Mouse (Mus musculus): Measurements from ENCODE around the gene Col16a1. TPM values are rescaled to one million over a fixed set of nuclear protein-coding genes. Genes with fewer than 3 reads are reported as not detected.
A peak's percentile ranks its signal among the peaks of the same experiment; 100 is the strongest.

The Col16a1 gene
- polyA plus RNA-seq, 1 experiment from 2014 or later: 3.8 TPM

DNA sequence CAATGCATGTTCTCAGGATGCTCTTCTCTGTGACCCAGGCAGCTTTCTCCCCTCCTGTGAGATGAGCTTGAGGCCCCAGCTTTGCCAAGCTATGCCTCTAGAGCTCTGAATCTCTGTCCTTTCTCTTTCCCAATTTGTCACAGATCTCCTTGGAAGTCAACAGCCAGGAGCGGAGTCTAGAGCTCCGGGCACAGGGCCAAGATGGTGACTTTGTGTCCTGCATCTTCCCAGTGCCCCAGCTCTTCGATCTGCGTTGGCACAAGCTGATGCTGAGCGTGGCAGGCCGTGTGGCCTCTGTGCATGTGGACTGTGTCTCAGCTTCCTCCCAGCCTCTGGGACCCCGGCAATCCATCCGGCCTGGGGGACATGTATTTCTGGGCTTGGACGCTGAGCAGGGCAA lies 5.5 kb downstream of the Col16a1 start:
- Histone ChIP-seq H3K4me1 (peaks cover 25% of the 10 kb centered on the region), H3K36me3 (no peaks in the 10 kb centered on the region), H3K27me3 (ENCODE audit: low read depth, poor library complexity, severe bottlenecking) (peaks cover 32% of the 10 kb centered on the region), H3K9me3 (replicated peaks) (no peaks in the 10 kb centered on the region), H3K4me3 (no peak overlapping the region), H3K27ac (replicated peaks) (no peak overlapping the region)
- DNase-seq (ENCODE audit: low spot score): no peak
- WGBS: 92% methylated on average over 9 of the region's 9 CpGs

DNA sequence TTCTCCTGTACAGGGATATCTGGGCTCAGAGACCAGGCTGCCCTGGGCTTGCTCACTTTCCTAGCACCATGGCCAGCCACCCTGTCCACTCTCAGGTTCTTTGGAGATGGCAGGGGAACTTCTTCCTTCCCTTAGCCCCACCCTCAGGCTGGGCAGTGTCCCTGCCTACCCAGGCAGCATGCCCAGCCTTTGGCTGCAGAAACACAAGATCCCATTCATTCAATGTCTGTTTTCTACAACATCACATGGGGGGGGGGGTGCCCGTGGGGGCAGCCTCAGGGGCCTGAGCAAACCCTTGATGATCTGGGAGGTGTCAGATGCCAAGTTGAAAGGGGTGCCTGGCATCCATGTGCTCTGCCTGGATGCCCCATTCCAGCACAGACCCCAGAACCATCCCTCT lies 7.1 kb downstream of the Col16a1 start:
- Histone ChIP-seq H3K4me1 (peaks cover 26% of the 10 kb centered on the region), H3K9me3 (replicated peaks) (no peaks in the 10 kb centered on the region), H3K27ac (replicated peaks) (no peak overlapping the region), H3K27me3 (ENCODE audit: low read depth, poor library complexity, severe bottlenecking) (peaks cover 16% of the 10 kb centered on the region; the same call in 1 of the 2 replicates), H3K36me3 (no peaks in the 10 kb centered on the region), H3K4me3 (no peak overlapping the region)
- DNase-seq (ENCODE audit: low spot score): no peak
- 50% methylated on average over 1 of the region's 1 CpGs for WGBS

DNA sequence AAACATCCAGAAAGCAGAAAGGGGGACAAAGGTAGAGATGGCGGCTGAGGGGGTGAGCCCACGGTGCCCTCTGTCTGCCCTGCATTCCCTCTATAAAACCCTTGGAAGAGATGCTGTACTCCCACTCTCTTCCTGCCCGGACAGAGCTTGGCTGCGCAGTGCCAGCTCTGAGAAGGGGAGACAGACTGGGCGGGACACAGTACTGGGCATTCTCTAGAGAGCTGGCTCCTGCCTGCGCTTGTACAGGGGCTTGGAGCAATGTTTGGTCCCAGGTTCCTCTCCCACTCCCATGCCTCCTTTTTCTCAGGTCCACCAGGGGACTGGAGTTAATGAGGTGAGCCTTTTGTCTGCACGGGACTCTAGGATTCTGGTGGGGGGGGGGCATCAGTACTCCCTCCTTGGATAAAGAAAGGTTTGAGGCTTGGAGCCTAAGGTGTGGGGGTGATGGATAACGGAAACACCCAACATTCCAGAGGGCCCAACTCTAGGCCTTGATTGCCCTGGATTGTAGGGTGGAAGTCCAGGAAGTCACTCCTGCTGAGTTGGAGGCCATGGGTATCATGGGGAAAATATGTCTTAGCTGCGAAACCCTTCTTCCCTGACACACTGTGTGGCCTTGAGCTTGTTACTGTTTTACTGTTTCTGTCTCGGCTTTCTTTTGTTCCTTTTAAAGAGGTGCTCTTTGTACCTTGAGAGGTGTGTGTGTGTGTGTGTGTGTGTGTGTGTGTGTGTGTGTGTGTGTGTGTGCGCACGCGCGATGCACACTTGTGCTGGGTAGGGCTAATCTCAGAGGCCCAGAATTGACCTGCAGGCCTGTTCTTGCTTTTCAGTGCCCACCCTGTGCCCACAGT lies 7.7 kb downstream of the Col16a1 start:
- no peak for DNase-seq (ENCODE audit: low spot score)
- WGBS: 87% methylated on average over 14 of the region's 14 CpGs
- Histone ChIP-seq H3K27ac (replicated peaks) (peak overlapping the region; percentile 63), H3K36me3 (no peaks in the 10 kb centered on the region), H3K27me3 (ENCODE audit: low read depth, poor library complexity, severe bottlenecking) (peaks cover 10% of the 10 kb centered on the region; the same call in 1 of the 2 replicates), H3K9me3 (replicated peaks) (no peaks in the 10 kb centered on the region), H3K4me1 (peaks cover 29% of the 10 kb centered on the region), H3K4me3 (no peak overlapping the region)

DNA sequence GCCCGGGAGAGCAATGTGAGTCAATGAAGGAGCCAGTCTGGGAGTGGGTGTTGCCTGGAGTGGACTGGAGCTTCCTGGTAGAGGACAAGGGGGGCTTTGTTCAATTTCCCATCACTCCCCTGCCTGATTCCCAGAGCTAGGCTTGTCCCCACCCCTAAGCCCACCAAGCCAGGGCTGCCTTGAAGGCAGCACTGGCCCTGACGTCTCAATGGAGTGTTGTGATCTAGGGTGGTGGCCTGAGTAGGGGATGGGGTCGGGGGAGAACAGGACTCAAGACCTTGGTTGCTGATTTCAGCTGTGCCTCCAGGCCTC lies 8.3 kb downstream of the Col16a1 start:
- peaks cover 9% of the 10 kb centered on the region; the same call in 1 of the 2 replicates for H3K27me3 ChIP-seq (ENCODE audit: low read depth, poor library complexity, severe bottlenecking)
- no peak overlapping the region for H3K4me3 ChIP-seq
- no peaks in the 10 kb centered on the region for H3K36me3 ChIP-seq
- H3K27ac ChIP-seq (replicated peaks): peak overlapping the region; percentile 63; the same call in 1 of the 2 replicates
- no peak for DNase-seq (ENCODE audit: low spot score)
- WGBS: 58% methylated on average over 3 of the region's 3 CpGs
- H3K9me3 ChIP-seq (replicated peaks): no peaks in the 10 kb centered on the region
- H3K4me1 ChIP-seq: peaks cover 34% of the 10 kb centered on the region

DNA sequence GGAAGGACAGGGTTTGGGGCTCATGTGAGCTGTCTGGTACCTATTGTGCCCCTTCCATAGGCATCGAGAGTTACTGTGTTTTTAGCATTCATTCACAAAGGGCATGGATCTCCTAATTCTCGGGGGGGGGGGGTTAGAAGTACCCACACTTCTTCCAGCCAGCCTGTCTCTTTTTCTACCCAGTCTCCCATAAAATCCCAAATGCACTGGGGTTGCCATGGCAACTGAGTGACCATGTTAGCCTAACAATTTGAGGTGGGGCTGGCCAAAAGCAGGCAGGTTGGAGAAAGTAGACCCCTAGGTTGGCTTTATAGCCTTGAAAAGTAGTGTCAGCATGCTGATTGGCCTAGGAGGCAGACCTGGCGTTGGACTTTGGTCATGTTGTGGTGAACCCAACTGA lies 8.8 kb downstream of the Col16a1 start:
- H3K9me3 ChIP-seq (replicated peaks): no peaks in the 10 kb centered on the region
- H3K4me1 ChIP-seq: peaks cover 36% of the 10 kb centered on the region
- DNase-seq (ENCODE audit: low spot score): no peak
- H3K36me3 ChIP-seq: no peaks in the 10 kb centered on the region
- WGBS: 42% methylated on average over 3 of the region's 3 CpGs
- peaks cover 9% of the 10 kb centered on the region; the same call in 1 of the 2 replicates for H3K27me3 ChIP-seq (ENCODE audit: low read depth, poor library complexity, severe bottlenecking)
- H3K4me3 ChIP-seq: no peak overlapping the region
- peak overlapping the region; percentile 63; the same call in 1 of the 2 replicates for H3K27ac ChIP-seq (replicated peaks)

DNA sequence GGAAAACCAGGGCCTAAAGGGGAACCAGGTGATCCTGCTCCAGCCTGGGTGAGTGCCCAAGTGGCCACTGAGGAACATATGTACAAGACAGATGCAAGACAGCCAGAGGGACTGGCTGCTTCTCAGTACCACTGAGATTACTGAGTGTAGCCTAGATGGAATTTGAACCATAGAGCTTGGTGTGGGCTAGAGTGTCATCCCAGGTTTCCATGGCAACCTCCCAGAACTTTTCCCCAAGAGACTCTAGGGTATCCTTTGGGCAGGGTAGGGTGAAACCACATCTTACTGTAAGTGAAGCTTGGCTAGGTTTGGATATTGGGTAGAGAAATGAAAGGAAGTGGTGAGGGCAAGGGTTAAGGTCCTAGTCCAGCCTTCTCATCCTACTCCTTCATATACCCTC lies 13.3 kb downstream of the Col16a1 start:
- peaks cover 26% of the 10 kb centered on the region for H3K4me1 ChIP-seq
- DNase-seq (ENCODE audit: low spot score): no peak
- no peaks in the 10 kb centered on the region for H3K36me3 ChIP-seq
- no peaks in the 10 kb centered on the region for H3K27me3 ChIP-seq (ENCODE audit: low read depth, poor library complexity, severe bottlenecking)
- no peaks in the 10 kb centered on the region for H3K9me3 ChIP-seq (replicated peaks)
- H3K4me3 ChIP-seq: no peak overlapping the region
- H3K27ac ChIP-seq (replicated peaks): no peak overlapping the region

DNA sequence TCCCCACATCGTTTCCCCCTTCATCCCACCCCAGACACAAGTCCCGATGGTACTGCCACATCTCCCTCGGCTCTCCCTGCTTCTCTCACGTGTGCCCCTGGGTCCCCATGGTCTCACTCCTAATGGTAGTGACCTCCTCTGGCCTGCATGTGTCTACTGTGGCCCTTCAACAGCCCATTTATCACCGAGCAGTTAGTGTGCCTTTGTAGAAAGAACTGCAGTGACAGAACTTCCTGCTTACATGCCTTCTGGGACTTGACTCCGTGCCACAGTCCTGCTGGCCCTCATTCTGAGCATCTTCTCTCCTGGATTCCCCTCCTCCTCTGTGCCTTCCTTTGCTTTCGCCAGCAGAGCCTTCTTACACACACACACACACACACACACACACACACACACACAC lies 15.6 kb downstream of the Col16a1 start:
- Histone ChIP-seq H3K4me1 (peaks cover 20% of the 10 kb centered on the region), H3K4me3 (no peak overlapping the region), H3K27ac (replicated peaks) (no peak overlapping the region), H3K36me3 (no peaks in the 10 kb centered on the region), H3K9me3 (replicated peaks) (no peaks in the 10 kb centered on the region), H3K27me3 (ENCODE audit: low read depth, poor library complexity, severe bottlenecking) (no peaks in the 10 kb centered on the region)
- WGBS: 82% methylated on average over 7 of the region's 7 CpGs
- no peak for DNase-seq (ENCODE audit: low spot score)

DNA sequence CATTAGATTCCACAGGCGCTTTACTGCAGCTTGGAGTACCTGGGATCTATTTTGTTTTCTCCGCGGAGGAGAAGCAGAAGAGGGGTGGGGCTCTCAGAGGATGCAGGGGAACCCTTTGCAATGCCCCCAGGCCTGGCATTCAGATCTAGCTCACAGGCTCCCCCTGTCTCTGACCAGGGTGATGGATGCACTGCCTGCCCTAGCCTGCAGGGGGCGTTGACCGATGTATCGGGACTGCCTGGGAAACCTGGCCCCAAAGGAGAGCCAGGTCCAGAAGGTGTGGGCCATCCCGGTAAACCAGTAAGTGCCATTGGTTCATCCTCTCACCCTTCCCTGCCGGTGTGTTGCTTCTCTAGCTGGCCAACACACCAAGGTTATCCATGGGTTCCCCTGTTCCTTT lies 19.2 kb downstream of the Col16a1 start:
- no peak overlapping the region for H3K27ac ChIP-seq (replicated peaks)
- H3K36me3 ChIP-seq: no peaks in the 10 kb centered on the region
- DNase-seq (ENCODE audit: low spot score): peak; percentile 30
- no peak overlapping the region for H3K4me3 ChIP-seq
- peaks cover 7% of the 10 kb centered on the region; the same call in 1 of the 2 replicates for H3K4me1 ChIP-seq
- 14% methylated on average over 8 of the region's 8 CpGs for WGBS
- H3K27me3 ChIP-seq (ENCODE audit: low read depth, poor library complexity, severe bottlenecking): no peaks in the 10 kb centered on the region
- H3K9me3 ChIP-seq (replicated peaks): no peaks in the 10 kb centered on the region

DNA sequence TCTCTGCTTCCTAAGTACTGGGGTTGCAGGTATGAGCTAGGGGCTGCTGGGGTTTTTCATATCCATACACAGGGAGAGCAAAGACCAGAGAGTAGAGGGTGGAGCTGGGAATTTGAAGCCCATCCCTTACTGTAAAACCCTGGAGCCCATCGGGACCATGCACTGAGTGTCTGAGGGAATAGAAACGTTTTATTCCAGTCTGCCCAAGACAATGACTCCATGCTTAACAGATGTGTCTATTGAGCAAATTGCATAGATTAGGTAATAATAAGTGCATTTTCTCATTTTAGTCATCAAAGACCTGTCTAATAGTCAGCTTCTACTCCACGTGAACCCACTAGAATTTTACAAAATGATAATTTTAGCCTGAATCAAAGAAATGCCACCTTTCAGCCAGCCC lies 22.9 kb downstream of the Col16a1 start:
- 71% methylated on average over 3 of the region's 3 CpGs for WGBS
- H3K27me3 ChIP-seq (ENCODE audit: low read depth, poor library complexity, severe bottlenecking): peaks cover 11% of the 10 kb centered on the region; the same call in 1 of the 2 replicates
- no peak overlapping the region for H3K4me3 ChIP-seq
- no peaks in the 10 kb centered on the region for H3K36me3 ChIP-seq
- no peaks in the 10 kb centered on the region for H3K9me3 ChIP-seq (replicated peaks)
- peaks cover 7% of the 10 kb centered on the region; the same call in 1 of the 2 replicates for H3K4me1 ChIP-seq
- no peak overlapping the region for H3K27ac ChIP-seq (replicated peaks)
- DNase-seq (ENCODE audit: low spot score): no peak

DNA sequence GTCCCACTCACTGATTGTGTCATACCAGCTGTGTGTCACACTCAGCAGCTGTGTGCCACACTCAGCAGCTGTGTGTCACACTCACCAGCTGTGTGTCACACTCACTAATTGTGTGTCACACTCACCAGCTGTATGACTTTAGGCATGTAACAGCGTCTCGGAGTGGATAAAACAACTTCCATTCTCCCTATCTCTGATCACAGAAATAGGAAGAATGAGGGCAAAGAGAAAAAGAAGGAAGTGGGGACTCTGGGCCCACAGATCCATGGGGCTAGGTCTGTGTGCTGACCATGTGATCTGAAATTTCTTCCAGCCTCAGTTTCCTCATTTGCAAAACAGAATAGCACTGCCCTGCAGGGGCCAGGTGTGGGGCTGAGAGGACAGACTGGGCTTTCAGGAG lies 24.1 kb downstream of the Col16a1 start:
- 94% methylated on average over 2 of the region's 2 CpGs for WGBS
- Histone ChIP-seq H3K9me3 (replicated peaks) (no peaks in the 10 kb centered on the region), H3K4me1 (peaks cover 8% of the 10 kb centered on the region), H3K36me3 (no peaks in the 10 kb centered on the region), H3K27ac (replicated peaks) (no peak overlapping the region), H3K4me3 (no peak overlapping the region), H3K27me3 (ENCODE audit: low read depth, poor library complexity, severe bottlenecking) (peaks cover 22% of the 10 kb centered on the region)
- no peak for DNase-seq (ENCODE audit: low spot score)

DNA sequence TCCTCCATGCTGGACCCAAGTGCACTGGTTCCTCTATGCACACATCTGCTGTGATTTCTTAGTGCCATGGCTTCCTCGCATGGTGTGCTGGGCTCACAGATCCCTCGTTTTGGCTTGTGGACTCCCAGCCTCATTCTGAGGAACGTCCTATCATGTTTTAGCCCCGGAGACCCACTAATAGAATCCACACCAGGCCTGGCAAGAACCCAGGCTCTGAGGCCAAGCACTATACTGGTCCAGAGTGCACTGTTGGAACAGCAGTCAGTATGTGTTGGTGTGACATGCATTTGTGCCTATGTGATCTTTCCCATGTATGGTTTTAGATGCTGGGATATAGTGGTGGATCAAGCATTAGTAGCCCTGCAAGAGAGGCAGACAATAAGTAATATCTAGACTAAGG lies 25.7 kb downstream of the Col16a1 start:
- no peak overlapping the region for H3K4me3 ChIP-seq
- no peak overlapping the region for H3K27ac ChIP-seq (replicated peaks)
- H3K9me3 ChIP-seq (replicated peaks): no peaks in the 10 kb centered on the region
- WGBS: 86% methylated on average over 4 of the region's 4 CpGs
- H3K27me3 ChIP-seq (ENCODE audit: low read depth, poor library complexity, severe bottlenecking): peaks cover 38% of the 10 kb centered on the region
- H3K4me1 ChIP-seq: peaks cover 13% of the 10 kb centered on the region
- no peak for DNase-seq (ENCODE audit: low spot score)
- no peaks in the 10 kb centered on the region for H3K36me3 ChIP-seq

DNA sequence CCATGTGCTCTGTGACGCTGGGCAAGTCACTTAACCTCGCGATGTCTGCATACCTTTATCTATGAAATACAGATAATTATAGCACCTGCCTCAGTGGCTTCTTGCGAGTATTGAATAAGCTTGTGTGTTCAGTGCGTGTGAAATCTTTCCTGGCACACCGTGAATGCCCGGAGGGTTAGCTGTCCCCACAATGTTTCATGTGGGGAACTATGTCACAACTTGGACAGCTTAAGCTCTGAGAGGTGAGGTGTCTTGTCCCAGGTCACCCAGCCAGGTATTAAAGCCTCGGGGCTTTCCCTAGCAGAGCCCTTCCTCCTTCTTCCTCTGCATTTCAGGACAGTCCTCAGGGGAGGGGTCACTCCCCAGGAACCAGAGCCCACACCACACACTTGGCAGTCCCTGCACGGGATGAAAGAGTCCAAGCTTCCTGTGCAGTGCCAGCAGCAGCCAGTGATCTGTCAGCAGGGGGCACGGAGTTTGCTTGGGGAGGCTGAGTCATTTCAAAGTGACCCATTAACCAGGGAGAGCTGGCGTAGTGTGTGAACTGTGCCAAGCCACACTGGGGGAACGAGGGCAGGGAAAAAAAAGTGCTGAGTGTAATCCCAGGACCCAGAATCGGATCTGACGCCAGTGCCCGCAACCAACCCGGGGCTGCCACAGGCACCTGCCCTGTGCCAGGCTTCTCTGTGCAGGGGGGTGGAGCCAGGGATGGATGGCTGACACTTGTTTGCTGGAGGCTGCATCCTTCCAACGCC lies 27.3 kb downstream of the Col16a1 start:
- 80% methylated on average over 17 of the region's 17 CpGs for WGBS
- Histone ChIP-seq H3K4me1 (peaks cover 21% of the 10 kb centered on the region), H3K4me3 (no peak overlapping the region), H3K9me3 (replicated peaks) (no peaks in the 10 kb centered on the region), H3K27ac (replicated peaks) (no peak overlapping the region), H3K27me3 (ENCODE audit: low read depth, poor library complexity, severe bottlenecking) (peaks cover 53% of the 10 kb centered on the region), H3K36me3 (no peaks in the 10 kb centered on the region)
- DNase-seq (ENCODE audit: low spot score): no peak

DNA sequence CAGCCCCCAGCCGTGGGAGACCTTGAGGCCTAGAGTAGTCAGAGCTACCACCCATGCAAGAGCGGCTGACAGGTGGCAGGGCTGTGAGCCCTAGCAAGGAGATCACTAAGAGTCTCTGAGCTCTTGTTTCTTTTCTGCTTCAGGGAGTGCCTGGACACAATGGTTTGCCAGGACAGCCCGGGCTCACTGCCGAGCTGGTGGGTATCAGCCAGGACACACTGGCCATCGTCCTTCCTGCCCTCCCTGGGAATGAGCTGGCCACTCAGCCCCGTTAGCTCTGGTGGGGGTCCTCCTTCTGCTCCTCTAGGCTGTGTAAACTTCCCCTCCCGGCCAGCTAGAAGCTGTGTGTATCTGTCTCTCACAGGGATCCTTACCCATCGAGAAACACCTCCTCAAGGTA lies 29.2 kb downstream of the Col16a1 start:
- H3K36me3 ChIP-seq: no peaks in the 10 kb centered on the region
- H3K27me3 ChIP-seq (ENCODE audit: low read depth, poor library complexity, severe bottlenecking): peaks cover 62% of the 10 kb centered on the region
- DNase-seq (ENCODE audit: low spot score): no peak
- no peaks in the 10 kb centered on the region for H3K9me3 ChIP-seq (replicated peaks)
- H3K27ac ChIP-seq (replicated peaks): no peak overlapping the region
- H3K4me1 ChIP-seq: peaks cover 29% of the 10 kb centered on the region
- 40% methylated on average over 8 of the region's 8 CpGs for WGBS
- H3K4me3 ChIP-seq: no peak overlapping the region
